Comparison of ENCODE assay signal across 21 mouse cellular contexts in the genomic region with DNA sequence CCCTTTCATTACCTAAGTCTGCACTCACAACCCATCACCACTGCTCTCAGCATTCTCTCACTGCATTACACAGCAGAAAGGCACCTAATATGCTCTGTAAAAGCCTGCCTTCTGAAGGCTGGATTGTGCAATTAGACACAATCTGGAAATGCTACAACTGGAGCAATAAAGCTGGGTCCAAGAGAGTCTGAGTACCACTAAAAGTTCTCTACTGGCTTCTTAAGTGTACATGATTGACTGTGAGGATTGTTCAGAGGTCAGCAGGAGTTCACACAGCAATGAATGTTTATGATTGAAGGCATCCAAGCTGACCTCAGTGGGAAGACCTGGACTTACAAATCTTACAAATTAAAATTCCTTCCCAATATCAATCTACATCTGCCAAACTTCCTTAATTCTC.
DNase-seq lines count a peak whose midpoint lies in the region; ATAC-seq lines count a peak whose summit lies in the region.
"Had no signal": no experiment of that assay in that cellular context is flagged by ENCODE, and none has a peak within 500 bp of the region (broad histone marks: within the 10 kb centered on the region; RNA-seq: fewer than 3 reads in every experiment).

No protein-coding gene starts in this region.

- ATAC-seq in intestine, embryonic 16.5 days: peak; percentile 93
- ATAC-seq in megakaryocyte progenitor cell, adult 5-6 weeks (replicated peaks; ENCODE audit: poor library complexity): no peak
- ATAC-seq: forebrain, embryonic 14.5 days; forebrain, embryonic 16.5 days had no signal

- no peak overlapping the region for H3K4me3 ChIP-seq in intestine, embryonic 16.5 days (ENCODE audit: low read length)
- H3K4me3 ChIP-seq: embryonic facial prominence, embryonic 13.5 days; embryonic facial prominence, embryonic 15.5 days; erythroblast, embryonic 14.5 days; forebrain, embryonic 10.5 days; forebrain, embryonic 12.5 days had no signal

- H3K9me3 ChIP-seq in intestine, embryonic 16.5 days (ENCODE audit: control insufficient read depth, low read length): no peaks in the 10 kb centered on the region
- H3K9me3 ChIP-seq: embryonic facial prominence, embryonic 13.5 days; embryonic facial prominence, embryonic 15.5 days; forebrain, embryonic 10.5 days; forebrain, embryonic 12.5 days had no signal

- peak; percentile 1 for DNase-seq in embryo, embryonic 11 days
- DNase-seq in embryo, embryonic 9.5 days (ENCODE audit: extremely low spot score): no peak
- no peak for DNase-seq in natural killer cell, adult 2 months (ENCODE audit: low spot score in 2 of 2)
- DNase-seq: adrenal gland, adult 2 months; adrenal gland, postnatal 10 days; adrenal gland, postnatal 25 days; cerebellum, adult 11 months; cerebellum, adult 18-20 months; cerebellum, adult 8-10 months; cerebellum, adult 9-11 months; cerebellum, postnatal 14 days; cerebellum, postnatal 36 days had no signal

- no peaks in the 10 kb centered on the region for H3K27me3 ChIP-seq in intestine, embryonic 16.5 days (replicated peaks; ENCODE audit: control insufficient read depth, insufficient read depth, low read length)
- H3K27me3 ChIP-seq: embryonic facial prominence, embryonic 13.5 days; embryonic facial prominence, embryonic 15.5 days; forebrain, embryonic 12.5 days had no signal

- no peak overlapping the region for H3K4me2 ChIP-seq in intestine, embryonic 16.5 days (ENCODE audit: low read depth, low read length)
- H3K4me2 ChIP-seq: embryonic facial prominence, embryonic 13.5 days; embryonic facial prominence, embryonic 15.5 days; forebrain, embryonic 12.5 days had no signal

- H3K4me1 ChIP-seq in intestine, embryonic 16.5 days (ENCODE audit: control insufficient read depth, insufficient read depth, low read length): no peaks in the 10 kb centered on the region
- H3K4me1 ChIP-seq: embryonic facial prominence, embryonic 13.5 days; embryonic facial prominence, embryonic 15.5 days; forebrain, embryonic 10.5 days; forebrain, embryonic 12.5 days had no signal

- H3K9ac ChIP-seq in intestine, embryonic 16.5 days (ENCODE audit: low read depth, low read length): no peak overlapping the region
- H3K9ac ChIP-seq: embryonic facial prominence, embryonic 13.5 days; embryonic facial prominence, embryonic 15.5 days; forebrain, embryonic 12.5 days had no signal

- no peak overlapping the region for H3K27ac ChIP-seq in intestine, embryonic 16.5 days (ENCODE audit: low read length)
- H3K27ac ChIP-seq: embryonic facial prominence, embryonic 13.5 days; embryonic facial prominence, embryonic 15.5 days; forebrain, embryonic 10.5 days; forebrain, embryonic 12.5 days had no signal

- no peaks in the 10 kb centered on the region for H3K36me3 ChIP-seq in intestine, embryonic 16.5 days (ENCODE audit: control insufficient read depth, insufficient read depth, low read length)
- H3K36me3 ChIP-seq: embryonic facial prominence, embryonic 13.5 days; embryonic facial prominence, embryonic 15.5 days; forebrain, embryonic 10.5 days; forebrain, embryonic 12.5 days had no signal
